ENCODE assay signal across 8 mouse cellular contexts in the genomic region with DNA sequence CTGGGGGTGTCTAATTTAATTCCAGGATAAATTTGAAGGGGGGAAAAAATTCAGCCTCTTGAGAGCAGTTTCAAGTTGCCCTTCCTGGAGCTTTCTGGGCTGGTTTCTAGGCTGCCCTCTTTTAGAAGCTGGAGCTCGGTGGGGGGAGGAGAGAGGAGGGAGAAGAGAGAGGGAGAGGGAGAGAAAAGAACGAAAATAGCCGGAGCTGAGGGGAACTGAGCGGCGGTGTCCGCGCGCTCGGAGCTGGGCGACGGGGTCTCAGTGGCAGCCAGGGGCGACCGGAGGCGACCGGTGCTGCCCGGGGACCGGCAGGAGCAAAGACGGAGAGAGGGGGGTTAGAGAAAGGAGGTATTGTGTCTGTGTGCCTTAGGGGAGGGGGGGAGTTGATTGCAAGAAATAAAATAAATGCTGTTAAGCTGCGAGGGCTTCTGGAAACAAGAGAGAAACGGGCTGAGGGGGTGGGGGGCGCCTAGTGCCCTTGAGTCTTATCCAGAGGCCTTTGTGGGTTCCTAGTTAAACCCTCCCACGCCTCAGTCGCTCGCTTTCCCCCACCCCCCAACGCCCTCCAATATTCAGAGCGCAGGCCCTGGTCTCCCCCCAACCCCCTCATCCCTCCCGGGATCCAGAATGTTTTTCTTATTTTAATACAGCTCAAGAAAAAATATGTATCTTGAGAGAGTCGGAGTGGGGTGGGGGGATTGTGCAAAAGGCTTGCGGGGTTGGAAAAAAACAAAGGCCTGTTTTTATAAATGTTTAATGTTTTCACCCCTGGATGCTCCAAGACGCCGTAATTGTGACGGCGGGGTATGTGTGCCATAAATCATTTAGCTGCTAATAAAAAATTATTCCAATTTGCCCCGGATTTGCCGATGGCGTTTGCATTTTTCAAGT. TPM values are rescaled to one million over a fixed set of nuclear protein-coding genes. Genes with fewer than 3 reads are reported as not detected.
DNase-seq lines count a peak whose midpoint lies in the region; ATAC-seq lines count a peak whose summit lies in the region.

No protein-coding gene starts in this region.

- H3K36me3 ChIP-seq in hindbrain, embryonic 15.5 days = no peaks in the 10 kb centered on the region

- H3K4me2 ChIP-seq in hindbrain, embryonic 15.5 days = peak overlapping the region; percentile 78

- under 1% methylated on average over 36 of the region's 36 CpGs for WGBS in hindbrain, embryonic 15.5 days

- peak overlapping the region; percentile 92 for H3K9ac ChIP-seq in hindbrain, embryonic 15.5 days

- peak overlapping the region; percentile 100 for H3K27ac ChIP-seq in hindbrain, embryonic 15.5 days (replicated peaks)

- no peaks in the 10 kb centered on the region for H3K9me3 ChIP-seq in hindbrain, embryonic 15.5 days

- H3K27me3 ChIP-seq in hindbrain, embryonic 15.5 days = no peaks in the 10 kb centered on the region

- peak; percentile 84 for DNase-seq in adipocyte (ENCODE audit: low spot score)
- DNase-seq in cerebellum, adult 9-10 months = peak; percentile 89
- DNase-seq in frontal cortex, postnatal 25 days (ENCODE audit: low spot score in 2 of 2) = peak; percentile 52 to 65
- peak; percentile 81 for DNase-seq in left cerebral cortex, adult 11 months (ENCODE audit: low spot score)
- DNase-seq in lung, postnatal 14 days = peak; percentile 70
- peak; percentile 90 to 92 for DNase-seq in right cerebral cortex, postnatal 10 days (ENCODE audit: low spot score in 2 of 2)
- DNase-seq in thymus, postnatal 0 days (ENCODE audit: low spot score) = no peak

- peaks cover 28% of the 10 kb centered on the region for H3K4me1 ChIP-seq in hindbrain, embryonic 15.5 days (replicated peaks)

- peak overlapping the region; percentile 91 for H3K4me3 ChIP-seq in hindbrain, embryonic 15.5 days

- ATAC-seq in hindbrain, embryonic 15.5 days (ENCODE audit: low FRiP score, low read depth) = peak; percentile 27

RNA-seq across cellular contexts. Expression of a gene that starts 2.2 kb away (rescaled TPM):
- 32.7 and 33.8 TPM in 2 replicates for polyA plus RNA-seq in hindbrain, embryonic 15.5 days (2015; fragmentation: Nextera tagmentation; extraction: Ambion mirVana)
- polyA plus RNA-seq in thymus, postnatal 0 days (2015; fragmentation: Nextera tagmentation; extraction: Ambion mirVana) = 6.9 and 9.6 TPM in 2 replicates
